Mouse (Mus musculus): ENCODE data around the gene Ago3.

The Ago3 gene

GRCm38 (mm10) chr4:126415707-126416106 is 13.6 kb downstream of the Ago3 start:
- DNase-seq (ENCODE audit: low spot score), result no peak

GRCm38 (mm10) chr4:126412526-126412925 is 16.8 kb downstream of the Ago3 start:
- no peak for DNase-seq (ENCODE audit: low spot score)

GRCm38 (mm10) chr4:126371497-126371896 is 57.9 kb downstream of the Ago3 start:
- no peak for DNase-seq (ENCODE audit: low spot score)

GRCm38 (mm10) chr4:126360069-126360468 is 69.3 kb downstream of the Ago3 start:
- no peak for DNase-seq (ENCODE audit: low spot score)

GRCm38 (mm10) chr4:126343451-126343850 is 85.9 kb downstream of the Ago3 start:
- DNase-seq (ENCODE audit: low spot score), result no peak

- no peak for DNase-seq (ENCODE audit: low spot score)
Measured at GRCm38 (mm10) chr4:126339461-126339860, 89.9 kb downstream of the Ago3 start.

GRCm38 (mm10) chr4:126332358-126332757 is 97.0 kb downstream of the Ago3 start:
- DNase-seq (ENCODE audit: low spot score), result no peak

- DNase-seq (ENCODE audit: low spot score), result no peak
Measured at GRCm38 (mm10) chr4:126331751-126332150, 97.6 kb downstream of the Ago3 start.

- no peak for DNase-seq (ENCODE audit: low spot score)
Measured at GRCm38 (mm10) chr4:126330295-126330694, 99.1 kb downstream of the Ago3 start.

- no peak for DNase-seq (ENCODE audit: low spot score)
Measured at GRCm38 (mm10) chr4:126326036-126326435, 103.3 kb downstream of the Ago3 start.

- no peak for DNase-seq (ENCODE audit: low spot score)
Measured at GRCm38 (mm10) chr4:126325281-126325861, 104.0 kb downstream of the Ago3 start, which contains the start of gene Tekt2. Gene Tekt2 (minus strand): TSS chr4:126325688.

GRCm38 (mm10) chr4:126324861-126325260 is 104.5 kb downstream of the Ago3 start:
- no peak for DNase-seq (ENCODE audit: low spot score)

- DNase-seq (ENCODE audit: low spot score), result no peak
Measured at GRCm38 (mm10) chr4:126322646-126323045, 106.7 kb downstream of the Ago3 start.

- no peak for DNase-seq (ENCODE audit: low spot score)
Measured at GRCm38 (mm10) chr4:126321854-126322511, 107.4 kb downstream of the Ago3 start.

GRCm38 (mm10) chr4:126321111-126321853 is 108.1 kb downstream of the Ago3 start, which contains the start of gene Adprhl2:
Gene Adprhl2 (minus strand): TSS chr4:126321703.
- DNase-seq (ENCODE audit: low spot score), result peak; percentile 100

GRCm38 (mm10) chr4:126319806-126320205 is 109.5 kb downstream of the Ago3 start:
- DNase-seq (ENCODE audit: low spot score), result no peak

GRCm38 (mm10) chr4:126316443-126317040 is 112.8 kb downstream of the Ago3 start:
- DNase-seq (ENCODE audit: low spot score), result no peak

- DNase-seq (ENCODE audit: low spot score), result no peak
Measured at GRCm38 (mm10) chr4:126315931-126316330, 113.4 kb downstream of the Ago3 start.

GRCm38 (mm10) chr4:126314393-126314792 is 115.0 kb downstream of the Ago3 start:
- no peak for DNase-seq (ENCODE audit: low spot score)

- DNase-seq (ENCODE audit: low spot score), result no peak
Measured at GRCm38 (mm10) chr4:126313202-126313601, 116.2 kb downstream of the Ago3 start.

- DNase-seq (ENCODE audit: low spot score), result no peak
Measured at GRCm38 (mm10) chr4:126311566-126312200, 117.7 kb downstream of the Ago3 start.

- DNase-seq (ENCODE audit: low spot score), result no peak
Measured at GRCm38 (mm10) chr4:126310344-126310743, 119.0 kb downstream of the Ago3 start.

Data from ovary, postnatal 14 days (tissue).